Mouse (Mus musculus) hindbrain, postnatal 0 days (tissue): Measurements from ENCODE around the gene Rmnd5b. TPM values are rescaled to one million over a fixed set of nuclear protein-coding genes. Genes with fewer than 3 reads are reported as not detected.

Experiments
- ATAC-seq: fragments of 200-750 bp; cut with Nextera tagmentation; 2 replicates; pipeline ENCODE4 v1.8.0; 2017; ENCODE audit warnings: mild to moderate bottlenecking, moderate TSS enrichment, moderate library complexity
- DNase-seq: peaks from one replicate; pipeline ENCODE4 v3.0.0-alpha.2; 2015; ENCODE audit warnings: low spot score
- H3K27ac ChIP-seq: fragments of 300-500 bp; sonication (generic); 2 replicates; pipeline ENCODE4 v1.5.1; 2014; ENCODE audit warnings: mild to moderate bottlenecking
- H3K27me3 ChIP-seq: fragments of 300-500 bp; sonication (generic); 2 replicates; pipeline ENCODE4 v1.6.1; 2014; ENCODE audit warnings: low read length, mixed read lengths; ENCODE audit not compliant: insufficient read depth
- H3K36me3 ChIP-seq: fragments of 300-500 bp; sonication (generic); 2 replicates; pipeline ENCODE4 v1.6.1; 2014; ENCODE audit warnings: low read length, mixed read lengths; ENCODE audit not compliant: insufficient read depth
- H3K4me1 ChIP-seq: fragments of 300-500 bp; sonication (generic); 2 replicates; pipeline ENCODE4 v1.6.1; 2014; ENCODE audit warnings: antibody characterized with exemption, low read length, mixed read lengths; ENCODE audit not compliant: insufficient read depth
- H3K4me2 ChIP-seq: fragments of 300-500 bp; sonication (generic); 2 replicates; pipeline ENCODE4 v1.6.1; 2014; ENCODE audit warnings: low read depth, mild to moderate bottlenecking, low read length, moderate library complexity, mixed read lengths
- H3K4me3 ChIP-seq: fragments of 300-500 bp; sonication (generic); 2 replicates; pipeline ENCODE4 v1.5.1; 2014; ENCODE audit warnings: low read length
- H3K9ac ChIP-seq: fragments of 300-500 bp; sonication (generic); replicated peaks from 2 replicates; pipeline ENCODE4 v1.6.1; 2014; ENCODE audit warnings: mild to moderate bottlenecking, low read length, moderate library complexity, mixed read lengths
- H3K9me3 ChIP-seq: fragments of 300-500 bp; sonication (generic); 2 replicates; pipeline ENCODE4 v1.6.1; 2016; ENCODE audit warnings: low read length, mixed read lengths
- CTCF ChIP-seq: IDR thresholded peaks from 2 replicates; pipeline ENCODE4 v1.5.1; 2016; ENCODE audit warnings: antibody characterized with exemption, control low read depth, low read depth
- WGBS: fragments of 180-500 bp; shearing (Covaris S2); extraction: QIAGEN DNeasy Blood & Tissue Kit; methylation state at CpG from one replicate; pipeline ENCODE4 v1.1.7; 2014; 5-methylcytosine and 5-hydroxymethylcytosine counted together
- polyA plus RNA-seq: library from polyadenylated mRNA; unstranded; fragments of >200 nt; fragmentation: Nextera tagmentation; extraction: Ambion mirVana; gene quantifications from 2 replicates; pipeline ENCODE4 v1.2.1, GENCODE M21; 2015
- total RNA-seq: library from RNA; depleted of rRNA; stranded (reverse); fragments of >200 nt; gene quantifications from 2 replicates; pipeline ENCODE4 v1.2.3, GENCODE M21; 2014

Rmnd5b gene
- total and polyA plus RNA-seq, 2 experiments from 2014 or later = 63.8 to 99.9 TPM

DNA sequence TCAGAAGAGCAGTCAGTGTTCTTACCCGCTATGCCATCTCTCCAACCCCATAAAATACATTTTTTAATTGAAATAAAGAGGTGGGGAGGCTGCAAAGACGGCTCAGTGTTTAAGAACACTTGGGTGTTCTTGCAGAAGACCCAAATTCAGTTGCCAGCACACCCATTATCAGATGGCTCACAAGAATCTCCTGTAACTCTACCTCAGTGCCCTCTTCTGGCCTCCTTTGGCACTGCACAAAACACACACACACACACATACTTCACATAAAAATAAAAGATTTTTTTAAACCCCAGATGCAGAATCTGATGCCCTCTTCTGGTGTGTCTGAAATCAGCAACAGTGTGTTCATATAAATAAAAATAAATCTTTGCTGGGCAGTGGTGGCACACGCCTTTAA is 46.9 kb downstream of the Rmnd5b start:
- WGBS = 98% methylated on average over 3 of the region's 3 CpGs

DNA sequence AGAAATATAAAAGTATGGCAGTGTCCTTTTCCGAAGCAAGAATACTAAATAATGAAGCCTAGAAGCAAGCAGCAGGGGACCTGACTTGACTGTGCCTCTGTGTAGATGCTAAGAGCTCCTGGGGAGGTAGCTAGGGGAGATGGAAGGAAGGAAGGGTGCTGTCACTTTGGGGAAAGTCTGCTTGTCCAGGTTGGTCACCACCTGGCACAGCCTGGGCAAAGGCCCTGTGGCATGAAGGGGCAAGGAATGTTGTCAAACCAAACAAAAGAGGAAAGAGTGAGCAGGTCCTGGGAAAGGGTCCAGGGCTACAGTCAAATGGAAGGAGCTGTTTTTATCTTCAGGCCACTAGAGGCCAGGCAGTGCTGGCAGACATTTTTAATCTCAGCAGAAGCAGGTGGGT is 48.6 kb downstream of the Rmnd5b start:
- H3K9me3 ChIP-seq = no peaks in the 10 kb centered on the region
- ATAC-seq (no peak), DNase-seq (no peak)
- H3K27me3 ChIP-seq = no peaks in the 10 kb centered on the region
- H3K4me1 ChIP-seq = peaks cover 16% of the 10 kb centered on the region; the same call in 1 of the 2 replicates
- no peak overlapping the region for H3K4me3 ChIP-seq
- no peak overlapping the region for H3K9ac ChIP-seq
- H3K27ac ChIP-seq = no peak overlapping the region
- no peak for TF ChIP-seq CTCF
- peaks cover 27% of the 10 kb centered on the region for H3K36me3 ChIP-seq
- WGBS = 82% methylated on average over 1 of the region's 1 CpGs
- no peak overlapping the region for H3K4me2 ChIP-seq

More for the DNA sequence above, 46.9 kb downstream of the Rmnd5b start:
- H3K4me2 ChIP-seq = no peak overlapping the region
- no peak for DNase-seq
- no peak overlapping the region for H3K9ac ChIP-seq
- no peak for TF ChIP-seq CTCF
- no peak overlapping the region for H3K27ac ChIP-seq
- H3K4me3 ChIP-seq = no peak overlapping the region
- no peak for ATAC-seq
- peaks cover 42% of the 10 kb centered on the region for H3K36me3 ChIP-seq
- peaks cover 16% of the 10 kb centered on the region; the same call in 1 of the 2 replicates for H3K4me1 ChIP-seq
- H3K9me3 ChIP-seq = no peaks in the 10 kb centered on the region
- no peaks in the 10 kb centered on the region for H3K27me3 ChIP-seq

DNA sequence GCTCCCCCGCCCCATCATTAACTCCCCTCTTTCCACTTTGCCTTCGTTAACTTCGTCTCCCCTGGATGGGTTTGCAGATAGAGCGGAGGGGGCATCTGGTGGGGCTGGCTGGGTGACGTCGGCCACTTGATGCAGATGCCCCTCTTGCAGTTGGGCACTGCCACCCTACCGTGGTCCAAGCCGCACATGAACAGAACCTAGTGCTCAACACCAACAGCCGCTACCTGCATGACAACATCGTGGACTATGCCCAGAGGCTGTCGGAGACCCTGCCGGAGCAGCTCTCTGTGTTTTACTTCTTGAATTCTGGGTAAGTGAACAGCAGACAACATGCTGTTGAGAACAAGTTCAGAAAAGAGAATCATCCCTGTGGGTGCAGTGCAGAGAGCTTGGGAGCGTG is 49.3 kb downstream of the Rmnd5b start:
- H3K4me1 ChIP-seq = peaks cover 16% of the 10 kb centered on the region; the same call in 1 of the 2 replicates
- H3K27me3 ChIP-seq = no peaks in the 10 kb centered on the region
- H3K4me2 ChIP-seq = no peak overlapping the region
- 95% methylated on average over 13 of the region's 13 CpGs for WGBS
- H3K27ac ChIP-seq = no peak overlapping the region
- H3K9me3 ChIP-seq = no peaks in the 10 kb centered on the region
- H3K9ac ChIP-seq = no peak overlapping the region
- TF ChIP-seq CTCF = no peak
- no peak for ATAC-seq
- DNase-seq = no peak
- H3K4me3 ChIP-seq = no peak overlapping the region
- H3K36me3 ChIP-seq = peaks cover 22% of the 10 kb centered on the region

GRCm38 (mm10) chr11:51585608-51586252 is 50.0 kb downstream of the Rmnd5b start:
- no peak for DNase-seq
- 63% methylated on average over 8 of the region's 8 CpGs for WGBS
- peaks cover 16% of the 10 kb centered on the region; the same call in 1 of the 2 replicates for H3K4me1 ChIP-seq
- peaks cover 22% of the 10 kb centered on the region for H3K36me3 ChIP-seq
- peak overlapping the region; percentile 87 for H3K27ac ChIP-seq
- peak overlapping the region; percentile 64; the same call in 1 of the 2 replicates for H3K4me3 ChIP-seq
- H3K4me2 ChIP-seq = peak overlapping the region; percentile 93
- no peaks in the 10 kb centered on the region for H3K27me3 ChIP-seq
- no peak for ATAC-seq
- no peak for TF ChIP-seq CTCF
- H3K9ac ChIP-seq = peak overlapping the region; percentile 74; the same call in 1 of the 2 replicates
- no peaks in the 10 kb centered on the region for H3K9me3 ChIP-seq

- DNase-seq = peak; percentile 97
- Histone ChIP-seq H3K36me3 (peaks cover 16% of the 10 kb centered on the region), H3K4me3 (peak within 1 kb of the TSS; percentile 64), H3K9me3 (no peaks in the 10 kb centered on the region), H3K27ac (peak within 1 kb of the TSS; percentile 87), H3K4me1 (peaks cover 16% of the 10 kb centered on the region; the same call in 1 of the 2 replicates), H3K9ac (peak within 1 kb of the TSS; percentile 74), H3K27me3 (no peaks in the 10 kb centered on the region), H3K4me2 (peak within 1 kb of the TSS; percentile 93)
- ATAC-seq = peak; percentile 96
- TF ChIP-seq CTCF = peak; percentile 68
- 3% methylated on average over 58 of the region's 59 CpGs for WGBS
These were observed 51.1 kb downstream of the Rmnd5b start, which contains the start of gene Phykpl for GRCm38 (mm10) chr11:51584431-51585248. Phykpl (plus strand) TSS chr11:51584757.

DNA sequence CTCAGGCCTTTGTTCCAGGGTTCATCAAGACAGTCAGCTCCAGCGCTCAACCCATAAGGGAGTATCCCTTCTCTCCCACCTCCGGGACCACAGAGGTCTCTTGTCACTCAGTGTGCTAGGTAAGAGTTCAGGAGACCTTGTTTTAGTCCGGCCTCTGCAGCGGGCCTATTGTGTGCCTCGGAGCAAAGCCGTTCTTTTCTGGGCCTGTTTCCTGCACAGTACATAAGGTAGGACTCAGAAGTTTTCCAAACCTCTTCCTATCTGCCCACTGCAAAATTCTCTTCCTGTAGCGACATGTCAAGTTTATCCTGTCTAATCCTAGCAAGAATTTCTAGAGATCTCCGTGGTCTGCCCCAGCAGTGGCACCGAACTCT is 51.7 kb downstream of the Rmnd5b start:
- peak overlapping the region; percentile 64 for H3K4me3 ChIP-seq
- 8% methylated on average over 9 of the region's 9 CpGs for WGBS
- H3K36me3 ChIP-seq = peaks cover 16% of the 10 kb centered on the region
- DNase-seq = no peak
- peak overlapping the region; percentile 87 for H3K27ac ChIP-seq
- no peaks in the 10 kb centered on the region for H3K9me3 ChIP-seq
- H3K9ac ChIP-seq = peak overlapping the region; percentile 74
- TF ChIP-seq CTCF = no peak
- H3K4me2 ChIP-seq = peak overlapping the region; percentile 93
- H3K4me1 ChIP-seq = peaks cover 16% of the 10 kb centered on the region; the same call in 1 of the 2 replicates
- H3K27me3 ChIP-seq = no peaks in the 10 kb centered on the region
- no peak for ATAC-seq
